In the genomic region with DNA sequence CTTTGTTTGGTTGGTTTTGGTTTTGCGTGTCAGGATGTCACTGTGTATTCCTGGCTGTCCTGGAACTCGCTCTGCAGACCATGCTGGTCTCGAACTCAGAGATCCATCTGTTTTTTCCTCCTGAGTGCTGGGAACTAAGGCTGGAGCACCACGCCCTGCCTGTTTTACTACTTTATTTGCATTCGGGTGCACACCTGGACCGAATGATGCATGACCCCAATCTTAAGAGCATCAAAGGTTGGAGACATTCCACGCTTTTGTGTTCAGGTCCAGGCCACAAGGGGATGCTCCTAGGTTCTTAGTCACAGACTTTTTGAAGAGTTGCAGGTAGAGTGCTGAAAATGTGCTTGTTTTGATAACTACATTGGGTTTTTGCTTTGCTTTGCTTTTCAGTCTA, we compare ENCODE assay signal across 8 mouse cellular contexts. TPM values are rescaled to one million over a fixed set of nuclear protein-coding genes. Genes with fewer than 3 reads are reported as not detected.
DNase-seq lines count a peak whose midpoint lies in the region; ATAC-seq and TF ChIP-seq lines count a peak whose summit lies in the region.

No protein-coding gene starts in this region.

- DNase-seq in kidney, postnatal 4 days, result no peak
- DNase-seq in intestine, embryonic 14.5 days (ENCODE audit: low spot score), result no peak
- no peak for DNase-seq in midbrain, postnatal 0 days (ENCODE audit: low spot score)
- no peak for DNase-seq in adrenal gland, adult (ENCODE audit: inconsistent age in 2 of 2, low spot score in 1 of 2)
- DNase-seq in spleen, adult 18-20 months, result no peak
- DNase-seq in adrenal gland, adult 18-20 months (ENCODE audit: low spot score in 2 of 2), result no peak

- H3K36me3 ChIP-seq in kidney, embryonic 15.5 days, result peaks cover 36% of the 10 kb centered on the region
- H3K36me3 ChIP-seq in intestine, embryonic 14.5 days (ENCODE audit: control insufficient read depth, insufficient read depth, low read length), result peaks cover 26% of the 10 kb centered on the region
- peaks cover 28% of the 10 kb centered on the region for H3K36me3 ChIP-seq in midbrain, postnatal 0 days (ENCODE audit: insufficient read depth, low read length)

- H3K4me2 ChIP-seq in kidney, embryonic 15.5 days, result peak overlapping the region; percentile 70
- H3K4me2 ChIP-seq in intestine, embryonic 14.5 days (ENCODE audit: low read length), result peak overlapping the region; percentile 81
- H3K4me2 ChIP-seq in midbrain, postnatal 0 days (ENCODE audit: low read depth, low read length, poor library complexity, severe bottlenecking), result peak overlapping the region; percentile 66

- H3K27me3 ChIP-seq in kidney, embryonic 15.5 days, result peaks cover 18% of the 10 kb centered on the region
- H3K27me3 ChIP-seq in intestine, embryonic 14.5 days (replicated peaks; ENCODE audit: control insufficient read depth, insufficient read depth, low read length), result peaks cover 7% of the 10 kb centered on the region; the same call in 1 of the 2 replicates
- no peaks in the 10 kb centered on the region for H3K27me3 ChIP-seq in midbrain, postnatal 0 days (ENCODE audit: insufficient read depth, low read length)

- no peaks in the 10 kb centered on the region for H3K9me3 ChIP-seq in kidney, embryonic 15.5 days (replicated peaks)
- no peaks in the 10 kb centered on the region for H3K9me3 ChIP-seq in intestine, embryonic 14.5 days (ENCODE audit: control insufficient read depth, low read length)
- no peaks in the 10 kb centered on the region for H3K9me3 ChIP-seq in midbrain, postnatal 0 days (ENCODE audit: low read length)

- 7% methylated on average over 7 of the region's 7 CpGs for WGBS in kidney, embryonic 15.5 days
- 12% methylated on average over 7 of the region's 7 CpGs for WGBS in intestine, embryonic 14.5 days
- 14% methylated on average over 7 of the region's 7 CpGs for WGBS in midbrain, postnatal 0 days

- 0 out of 2 replicates have a peak overlapping the region, but pooled peaks have one; percentile 85 for H3K27ac ChIP-seq in kidney, embryonic 15.5 days
- H3K27ac ChIP-seq in cortical plate, adult 2 months (ENCODE audit: insufficient read depth, low read length), result no peak overlapping the region
- no peak overlapping the region for H3K27ac ChIP-seq in intestine, embryonic 14.5 days (ENCODE audit: low read depth)
- no peak overlapping the region for H3K27ac ChIP-seq in midbrain, postnatal 0 days (ENCODE audit: low read depth, low read length)

- H3K4me3 ChIP-seq in kidney, embryonic 15.5 days (replicated peaks), result peak overlapping the region; percentile 64
- H3K4me3 ChIP-seq in cortical plate, adult 2 months (ENCODE audit: insufficient read depth, low read length), result peak overlapping the region; percentile 56
- peak overlapping the region; percentile 47 for H3K4me3 ChIP-seq in intestine, embryonic 14.5 days (ENCODE audit: low read depth, low read length)
- H3K4me3 ChIP-seq in midbrain, postnatal 0 days (ENCODE audit: low read depth, low read length), result peak overlapping the region; percentile 60

- H3K4me1 ChIP-seq in kidney, embryonic 15.5 days, result peaks cover 13% of the 10 kb centered on the region
- H3K4me1 ChIP-seq in cortical plate, adult 2 months (ENCODE audit: control insufficient read depth, insufficient read depth, low read length), result no peaks in the 10 kb centered on the region
- 0 out of 2 replicates have a peak, but pooled peaks cover 6% of the 10 kb centered on the region for H3K4me1 ChIP-seq in intestine, embryonic 14.5 days (replicated peaks; ENCODE audit: control insufficient read depth, insufficient read depth, low read length)
- H3K4me1 ChIP-seq in midbrain, postnatal 0 days (ENCODE audit: insufficient read depth, low read length), result peaks cover 4% of the 10 kb centered on the region

- H3K9ac ChIP-seq in kidney, embryonic 15.5 days, result peak overlapping the region; percentile 54
- peak overlapping the region; percentile 58 for H3K9ac ChIP-seq in intestine, embryonic 14.5 days (ENCODE audit: low read length)
- peak overlapping the region; percentile 42 for H3K9ac ChIP-seq in midbrain, postnatal 0 days (replicated peaks; ENCODE audit: low read length, poor library complexity, severe bottlenecking)

- no peak for TF ChIP-seq POLR2A in cortical plate, adult 2 months (IDR thresholded peaks at IDR 0.05; ENCODE audit: extremely low read depth, insufficient read depth, low read length)

- no peak for TF ChIP-seq CTCF in cortical plate, adult 2 months (IDR thresholded peaks at IDR 0.05; ENCODE audit: extremely low read depth, insufficient read depth, low read length)
- no peak for TF ChIP-seq CTCF in midbrain, postnatal 0 days (IDR thresholded peaks at IDR 0.05)

- no peak for ATAC-seq in kidney, embryonic 15.5 days (replicated peaks; ENCODE audit: low FRiP score)
- no peak for ATAC-seq in intestine, embryonic 14.5 days (replicated peaks; ENCODE audit: low FRiP score, low TSS enrichment, low read depth)
- ATAC-seq in midbrain, postnatal 0 days (ENCODE audit: low FRiP score), result no peak

RNA-seq across cellular contexts. Expression of gene Rtel1, which starts 0.6 kb away (rescaled TPM):
- polyA plus RNA-seq in kidney, embryonic 15.5 days (2015; fragmentation: Nextera tagmentation; extraction: Ambion mirVana), result 41.8 and 44.7 TPM in 2 replicates
- polyA plus RNA-seq in cortical plate, adult 2 months (2012; rRNA removed), result 55.5 and 62.0 TPM in 2 replicates
- polyA plus RNA-seq in intestine, embryonic 14.5 days (2014; fragmentation: Nextera tagmentation; extraction: Ambion mirVana), result 53.7 and 57.1 TPM in 2 replicates
- 46.6 and 59.4 TPM in 2 replicates for total RNA-seq in midbrain, postnatal 0 days (2014; rRNA removed)
- polyA plus RNA-seq in midbrain, postnatal 0 days (2015; fragmentation: Nextera tagmentation; extraction: Ambion mirVana), result 26.5 and 27.4 TPM in 2 replicates
- 10 to 100 TPM; 24.1 to 30.8 TPM for total RNA-seq in adrenal gland, adult 18-20 months (2021)

RNA-seq across cellular contexts. Expression of gene Stmn3, which starts 5.8 kb away (rescaled TPM):
- 5.1 and 17.3 TPM in 2 replicates for polyA plus RNA-seq in kidney, embryonic 15.5 days (2015; fragmentation: Nextera tagmentation; extraction: Ambion mirVana)
- polyA plus RNA-seq in cortical plate, adult 2 months (2012; rRNA removed), result 777 and 783 TPM in 2 replicates
- polyA plus RNA-seq in intestine, embryonic 14.5 days (2014; fragmentation: Nextera tagmentation; extraction: Ambion mirVana), result 56.5 and 63.9 TPM in 2 replicates
- total RNA-seq in midbrain, postnatal 0 days (2014; rRNA removed), result 1,320 and 1,471 TPM in 2 replicates
- polyA plus RNA-seq in midbrain, postnatal 0 days (2015; fragmentation: Nextera tagmentation; extraction: Ambion mirVana), result 1,883 and 2,098 TPM in 2 replicates
- total RNA-seq in adrenal gland, adult 18-20 months (2021), result 10 to 100 TPM; 14.6 to 18.7 TPM

RNA-seq across cellular contexts. Expression of gene Gmeb2, which starts 32.3 kb away (rescaled TPM):
- polyA plus RNA-seq in kidney, embryonic 15.5 days (2015; fragmentation: Nextera tagmentation; extraction: Ambion mirVana), result 15.3 and 15.8 TPM in 2 replicates
- 22.8 and 23.4 TPM in 2 replicates for polyA plus RNA-seq in cortical plate, adult 2 months (2012; rRNA removed)
- polyA plus RNA-seq in intestine, embryonic 14.5 days (2014; fragmentation: Nextera tagmentation; extraction: Ambion mirVana), result 16.4 and 16.6 TPM in 2 replicates
- total RNA-seq in midbrain, postnatal 0 days (2014; rRNA removed), result 16.0 and 17.4 TPM in 2 replicates
- 8.6 and 9.2 TPM in 2 replicates for polyA plus RNA-seq in midbrain, postnatal 0 days (2015; fragmentation: Nextera tagmentation; extraction: Ambion mirVana)
- total RNA-seq in adrenal gland, adult 18-20 months (2021), result 10 to 100 TPM; 14.8 to 15.2 TPM

RNA-seq across cellular contexts. Expression of gene Zgpat, which starts 44.6 kb away (rescaled TPM):
- polyA plus RNA-seq in kidney, embryonic 15.5 days (2015; fragmentation: Nextera tagmentation; extraction: Ambion mirVana), result 41.7 and 43.7 TPM in 2 replicates
- 89.3 and 99.8 TPM in 2 replicates for polyA plus RNA-seq in cortical plate, adult 2 months (2012; rRNA removed)
- polyA plus RNA-seq in intestine, embryonic 14.5 days (2014; fragmentation: Nextera tagmentation; extraction: Ambion mirVana), result 34.4 and 38.2 TPM in 2 replicates
- 79.2 and 102 TPM in 2 replicates for total RNA-seq in midbrain, postnatal 0 days (2014; rRNA removed)
- polyA plus RNA-seq in midbrain, postnatal 0 days (2015; fragmentation: Nextera tagmentation; extraction: Ambion mirVana), result 44.3 and 48.8 TPM in 2 replicates
- 10 to 100 TPM; 50.8 to 51.0 TPM for total RNA-seq in adrenal gland, adult 18-20 months (2021)

RNA-seq across cellular contexts. Expression of gene Arfrp1, which starts 45.1 kb away (rescaled TPM):
- polyA plus RNA-seq in kidney, embryonic 15.5 days (2015; fragmentation: Nextera tagmentation; extraction: Ambion mirVana), result 69.4 and 71.8 TPM in 2 replicates
- 70.9 and 72.7 TPM in 2 replicates for polyA plus RNA-seq in cortical plate, adult 2 months (2012; rRNA removed)
- polyA plus RNA-seq in intestine, embryonic 14.5 days (2014; fragmentation: Nextera tagmentation; extraction: Ambion mirVana), result 50.3 and 52.6 TPM in 2 replicates
- 25.4 and 27.2 TPM in 2 replicates for total RNA-seq in midbrain, postnatal 0 days (2014; rRNA removed)
- polyA plus RNA-seq in midbrain, postnatal 0 days (2015; fragmentation: Nextera tagmentation; extraction: Ambion mirVana), result 72.1 and 77.1 TPM in 2 replicates
- 10 to 100 TPM; 48.9 to 51.8 TPM for total RNA-seq in adrenal gland, adult 18-20 months (2021)

Comparison
In these comparisons a context has a peak if more than half of its experiments do, and no peak if none do; other contexts are left out.
1. RNA of gene Stmn3, which starts 5.8 kb away (polyA plus RNA-seq): 1,883 to 2,098 TPM in midbrain, postnatal 0 days and 777 to 783 TPM in cortical plate, adult 2 months; 56.5 to 63.9 TPM in intestine, embryonic 14.5 days and 5.1 to 17.3 TPM in kidney, embryonic 15.5 days; every median in the first group is over 10 times any median in the second.
2. Peak in every context shown above with its lines, with median percentiles within 50 percentile points of each other: H3K4me2 ChIP-seq, H3K4me3 ChIP-seq and H3K9ac ChIP-seq.